Mouse (Mus musculus): ENCODE measurements around the gene Zfp13. TPM values are rescaled to one million over a fixed set of nuclear protein-coding genes. Genes with fewer than 3 reads are reported as not detected.

Zfp13 gene
- total RNA-seq, 1 experiment: 19.9 TPM

DNA sequence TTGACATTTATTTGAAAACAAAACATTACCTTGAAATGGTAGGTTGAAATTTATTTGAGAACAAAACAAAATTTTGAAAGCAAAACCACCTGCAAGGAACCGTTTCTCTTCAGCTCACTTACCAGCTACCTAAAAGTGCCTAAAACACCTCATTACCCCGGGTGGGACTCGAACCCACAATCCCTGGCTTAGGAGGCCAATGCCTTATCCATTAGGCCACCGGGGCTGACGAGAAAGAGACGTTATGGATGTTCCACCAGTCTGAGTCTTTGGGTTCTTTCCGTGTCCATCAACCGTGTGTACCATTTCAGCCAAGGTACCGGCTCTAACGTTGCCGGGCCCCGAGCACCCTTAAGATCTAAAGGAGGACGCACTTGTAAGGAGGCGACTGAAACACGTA lies 50.7 kb downstream of the Zfp13 start:
- H3K36me3 ChIP-seq (ENCODE audit: control insufficient read depth, insufficient read depth, low read length, poor library complexity, severe bottlenecking): no peaks in the 10 kb centered on the region
- no peaks in the 10 kb centered on the region for H3K9me3 ChIP-seq (ENCODE audit: control insufficient read depth, insufficient read depth, low read depth, low read length)
- peak overlapping the region; percentile 26; the same call in 1 of the 2 replicates for H3K9ac ChIP-seq (ENCODE audit: insufficient read depth, low read depth, low read length, poor library complexity, severe bottlenecking)
- TF ChIP-seq ZC3H11A (IDR thresholded peaks at IDR 0.05; ENCODE audit: borderline replicate concordance, low read depth, low read length): no peak
- no peak for TF ChIP-seq ZNF384 (IDR thresholded peaks at IDR 0.05; ENCODE audit: low read depth, low read length)
- TF ChIP-seq HCFC1 (IDR thresholded peaks at IDR 0.05; ENCODE audit: borderline replicate concordance, insufficient read depth, low read length): no peak
- TF ChIP-seq CHD2 (IDR thresholded peaks at IDR 0.05; ENCODE audit: low read depth, low read length): no peak
- peak; percentile 93 for TF ChIP-seq MAFK (IDR thresholded peaks at IDR 0.05; ENCODE audit: insufficient read depth, low read depth, low read length)
- H3K4me1 ChIP-seq (ENCODE audit: control insufficient read depth in 2 of 2, insufficient read depth in 2 of 2, low read length in 2 of 2, poor library complexity in 1 of 2): peaks cover 0 to 16% of the 10 kb centered on the region in 2 experiments; a peak in 3 of 4 replicates
- H3K27ac ChIP-seq (ENCODE audit: insufficient read depth, low read depth, low read length, poor library complexity, severe bottlenecking): no peak overlapping the region
- in situ Hi-C loops (cut with MboI; ENCODE audit: low sequenced_read_pairs in 2 of 2, unreplicated experiment in 2 of 2): no loop called here
- peak; percentile 91 for DNase-seq (ENCODE audit: low read depth, low spot score)
- peak overlapping the region; percentile 58 to 87 for H3K4me3 ChIP-seq (ENCODE audit: insufficient read depth in 1 of 2, low read depth in 1 of 2, low read length in 2 of 2, poor library complexity in 1 of 2, severe bottlenecking in 1 of 2)

DNA sequence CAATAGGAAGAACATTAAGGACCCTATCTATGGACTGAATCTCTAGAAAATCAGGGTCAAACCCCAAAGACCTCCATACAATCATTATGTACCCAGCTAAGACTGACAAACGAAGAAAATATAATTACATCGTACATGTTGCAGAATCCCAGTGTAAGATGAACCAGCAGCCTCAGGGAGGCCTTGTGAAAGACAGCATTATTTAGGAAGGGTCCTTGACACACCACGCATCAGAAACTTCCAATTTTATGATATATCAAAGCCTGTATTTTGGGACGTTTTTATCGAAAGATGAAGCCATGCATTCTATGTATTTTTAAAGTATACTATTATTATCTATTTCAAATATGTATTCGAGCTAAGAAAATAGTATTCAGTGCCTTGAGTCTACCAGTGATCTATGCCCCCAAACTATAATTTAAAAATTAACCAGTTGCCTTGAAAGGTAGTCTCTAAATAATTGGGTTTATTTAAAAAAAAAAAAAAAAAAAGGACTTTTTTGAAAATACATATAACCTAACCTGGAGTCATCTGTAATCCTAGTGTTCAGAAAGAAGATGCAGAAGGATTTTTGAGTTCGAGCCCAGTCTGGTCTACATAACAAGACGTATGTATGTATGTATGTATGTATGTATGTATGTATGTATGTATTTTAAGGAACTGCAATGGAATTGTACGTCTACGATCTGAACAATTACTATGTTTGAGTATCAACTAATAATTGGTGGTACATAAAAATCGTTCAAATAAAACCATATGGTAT lies 51.4 kb downstream of the Zfp13 start:
- H3K4me1 ChIP-seq (ENCODE audit: control insufficient read depth in 2 of 2, insufficient read depth in 2 of 2, low read length in 2 of 2, poor library complexity in 1 of 2): peaks cover 2 to 20% of the 10 kb centered on the region in 2 experiments
- DNase-seq (ENCODE audit: low read depth, low spot score): no peak
- peak overlapping the region in 1 of 2 experiments; percentile 0; a peak in 1 of 4 replicates for H3K4me3 ChIP-seq (ENCODE audit: insufficient read depth in 1 of 2, low read depth in 1 of 2, low read length in 2 of 2, poor library complexity in 1 of 2, severe bottlenecking in 1 of 2)

DNA sequence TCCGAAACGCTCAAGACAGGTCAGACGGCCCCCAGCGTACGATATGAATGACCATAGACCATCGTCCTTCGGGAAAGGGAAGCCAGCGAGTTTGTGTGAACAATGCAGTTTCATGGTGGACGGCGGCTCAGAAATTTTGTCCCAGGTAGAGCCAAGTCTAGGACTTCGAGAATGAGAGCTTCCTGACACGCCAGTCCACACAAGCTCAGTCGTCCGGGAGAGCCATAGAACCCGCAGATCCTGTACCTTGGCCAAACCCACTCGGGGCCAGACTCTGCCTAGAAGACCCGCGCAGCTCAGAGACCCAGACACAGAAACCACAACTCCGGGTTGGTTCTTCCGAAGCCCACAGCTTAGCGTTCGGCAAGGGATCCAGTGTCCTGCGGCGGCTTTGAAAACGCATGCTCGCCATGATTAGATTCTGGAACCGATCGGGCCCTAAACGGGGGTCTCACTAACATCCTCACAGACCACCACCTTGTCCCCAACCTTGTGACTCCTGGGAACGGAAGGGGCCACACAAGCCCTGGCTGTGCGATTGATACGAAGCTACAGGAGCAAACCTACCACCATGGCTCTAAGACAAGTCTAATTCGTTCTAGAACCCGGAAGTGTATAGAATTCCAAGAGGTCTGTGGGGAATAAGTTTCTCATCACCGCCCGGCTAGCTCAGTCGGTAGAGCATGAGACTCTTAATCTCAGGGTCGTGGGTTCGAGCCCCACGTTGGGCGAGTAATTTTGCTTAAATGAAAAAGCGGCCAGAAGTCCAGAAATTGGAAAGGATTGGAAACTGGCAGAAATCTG lies 52.4 kb downstream of the Zfp13 start:
- Histone ChIP-seq H3K4me1 (ENCODE audit: control insufficient read depth in 2 of 2, insufficient read depth in 2 of 2, low read length in 2 of 2, poor library complexity in 1 of 2) (peaks cover 4 to 17% of the 10 kb centered on the region in 2 experiments), H3K36me3 (ENCODE audit: control insufficient read depth, insufficient read depth, low read length, poor library complexity, severe bottlenecking) (no peaks in the 10 kb centered on the region), H3K4me3 (ENCODE audit: insufficient read depth in 1 of 2, low read depth in 1 of 2, low read length in 2 of 2, poor library complexity in 1 of 2, severe bottlenecking in 1 of 2) (peak overlapping the region; percentile 82 to 83), H3K9ac (ENCODE audit: insufficient read depth, low read depth, low read length, poor library complexity, severe bottlenecking) (peak overlapping the region; percentile 92), H3K27ac (ENCODE audit: insufficient read depth, low read depth, low read length, poor library complexity, severe bottlenecking) (peak overlapping the region; percentile 55; the same call in 1 of the 2 replicates), H3K9me3 (ENCODE audit: control insufficient read depth, insufficient read depth, low read depth, low read length) (no peaks in the 10 kb centered on the region)
- TF ChIP-seq ZNF384 (IDR thresholded peaks at IDR 0.05; ENCODE audit: low read depth, low read length) (no peak), MAFK (IDR thresholded peaks at IDR 0.05; ENCODE audit: insufficient read depth, low read depth, low read length) (peak; percentile 87), HCFC1 (IDR thresholded peaks at IDR 0.05; ENCODE audit: borderline replicate concordance, insufficient read depth, low read length) (no peak), CHD2 (IDR thresholded peaks at IDR 0.05; ENCODE audit: low read depth, low read length) (no peak)
- DNase-seq (ENCODE audit: low read depth, low spot score): peak; percentile 81
- in situ Hi-C loops (cut with MboI; ENCODE audit: low sequenced_read_pairs in 2 of 2, unreplicated experiment in 2 of 2): no loop called here

More for the DNA sequence above, 51.4 kb downstream of the Zfp13 start:
- in situ Hi-C loops (cut with MboI; ENCODE audit: low sequenced_read_pairs in 2 of 2, unreplicated experiment in 2 of 2): no loop called here
- no peaks in the 10 kb centered on the region for H3K9me3 ChIP-seq (ENCODE audit: control insufficient read depth, insufficient read depth, low read depth, low read length)
- no peak overlapping the region for H3K9ac ChIP-seq (ENCODE audit: insufficient read depth, low read depth, low read length, poor library complexity, severe bottlenecking)
- H3K27ac ChIP-seq (ENCODE audit: insufficient read depth, low read depth, low read length, poor library complexity, severe bottlenecking): no peak overlapping the region
- no peaks in the 10 kb centered on the region for H3K36me3 ChIP-seq (ENCODE audit: control insufficient read depth, insufficient read depth, low read length, poor library complexity, severe bottlenecking)
- TF ChIP-seq ZNF384 (IDR thresholded peaks at IDR 0.05; ENCODE audit: low read depth, low read length) (no peak), MAFK (IDR thresholded peaks at IDR 0.05; ENCODE audit: insufficient read depth, low read depth, low read length) (no peak), HCFC1 (IDR thresholded peaks at IDR 0.05; ENCODE audit: borderline replicate concordance, insufficient read depth, low read length) (no peak), CHD2 (IDR thresholded peaks at IDR 0.05; ENCODE audit: low read depth, low read length) (no peak), ZC3H11A (IDR thresholded peaks at IDR 0.05; ENCODE audit: borderline replicate concordance, low read depth, low read length) (no peak)

DNA sequence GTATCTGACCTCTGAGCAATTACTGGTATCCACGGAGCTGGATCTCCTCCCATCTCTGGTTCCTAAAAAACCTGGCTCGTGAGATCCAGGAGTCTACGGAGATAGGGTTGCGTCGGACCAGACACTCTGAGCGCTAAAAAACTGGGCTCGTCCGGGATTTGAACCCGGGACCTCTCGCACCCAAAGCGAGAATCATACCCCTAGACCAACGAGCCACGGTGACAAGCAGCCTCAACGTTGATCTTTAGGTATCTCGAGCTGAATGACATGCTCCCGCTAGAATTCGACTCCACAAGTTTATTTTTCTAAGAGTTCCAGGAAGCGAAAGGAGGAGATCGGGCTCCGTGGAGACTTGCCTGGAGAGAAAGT lies 53.0 kb downstream of the Zfp13 start:
- in situ Hi-C loops (cut with MboI; ENCODE audit: low sequenced_read_pairs in 2 of 2, unreplicated experiment in 2 of 2): no loop called here
- Histone ChIP-seq H3K4me1 (ENCODE audit: control insufficient read depth in 2 of 2, insufficient read depth in 2 of 2, low read length in 2 of 2, poor library complexity in 1 of 2) (peaks cover 4 to 13% of the 10 kb centered on the region in 2 experiments), H3K9me3 (ENCODE audit: control insufficient read depth, insufficient read depth, low read depth, low read length) (no peaks in the 10 kb centered on the region), H3K27ac (ENCODE audit: insufficient read depth, low read depth, low read length, poor library complexity, severe bottlenecking) (no peak overlapping the region), H3K4me3 (ENCODE audit: insufficient read depth in 1 of 2, low read depth in 1 of 2, low read length in 2 of 2, poor library complexity in 1 of 2, severe bottlenecking in 1 of 2) (peak overlapping the region; percentile 82 to 83), H3K9ac (ENCODE audit: insufficient read depth, low read depth, low read length, poor library complexity, severe bottlenecking) (peak overlapping the region; percentile 92), H3K36me3 (ENCODE audit: control insufficient read depth, insufficient read depth, low read length, poor library complexity, severe bottlenecking) (no peaks in the 10 kb centered on the region)
- DNase-seq (ENCODE audit: low read depth, low spot score): peak; percentile 82
- TF ChIP-seq MAFK (IDR thresholded peaks at IDR 0.05; ENCODE audit: insufficient read depth, low read depth, low read length): peak; percentile 93
- no peak for TF ChIP-seq ZNF384 (IDR thresholded peaks at IDR 0.05; ENCODE audit: low read depth, low read length)
